Comparison of ENCODE assay signal across 8 mouse cellular contexts in genomic region chr13:77708514-77709013, GRCm38 (mm10). TPM values are rescaled to one million over a fixed set of nuclear protein-coding genes. Genes with fewer than 3 reads are reported as not detected.
DNase-seq lines count a peak whose midpoint lies in the region; ATAC-seq and TF ChIP-seq lines count a peak whose summit lies in the region.

No protein-coding gene starts in this region.

- no peaks in the 10 kb centered on the region for H3K27me3 ChIP-seq in CH12.LX (replicated peaks)
- no peaks in the 10 kb centered on the region for H3K27me3 ChIP-seq in forebrain, embryonic 11.5 days (ENCODE audit: control insufficient read depth, insufficient read depth, low read length)
- H3K27me3 ChIP-seq in heart, embryonic 16.5 days (ENCODE audit: control insufficient read depth, insufficient read depth, low read length), result no peaks in the 10 kb centered on the region
- H3K27me3 ChIP-seq in liver, embryonic 15.5 days, result no peaks in the 10 kb centered on the region
- no peaks in the 10 kb centered on the region for H3K27me3 ChIP-seq in neural tube, embryonic 12.5 days (replicated peaks)

- TF ChIP-seq CTCF in CH12.LX (conservative IDR thresholded peaks at IDR 0.05 in 1 of 2, IDR thresholded peaks at IDR 0.05 in 1 of 2; ENCODE audit: low read depth in 2 of 2, low read length in 2 of 2), result no peak

- ATAC-seq in forebrain, embryonic 11.5 days (replicated peaks; ENCODE audit: low FRiP score), result peak; percentile 97
- ATAC-seq in heart, embryonic 16.5 days (replicated peaks; ENCODE audit: extremely low read depth, insufficient read depth, low FRiP score), result peak; percentile 96
- ATAC-seq in liver, embryonic 15.5 days (ENCODE audit: insufficient read depth), result peak; percentile 94
- ATAC-seq in neural tube, embryonic 12.5 days (ENCODE audit: low FRiP score, low read depth), result peak; percentile 99

- no peak overlapping the region for H3K27ac ChIP-seq in CH12.LX (ENCODE audit: insufficient read depth, low read depth)
- H3K27ac ChIP-seq in forebrain, embryonic 11.5 days (ENCODE audit: low read depth, low read length), result no peak overlapping the region
- peak overlapping the region; percentile 32 for H3K27ac ChIP-seq in heart, embryonic 16.5 days (ENCODE audit: low read length)
- H3K27ac ChIP-seq in liver, embryonic 15.5 days (replicated peaks), result peak overlapping the region; percentile 54
- no peak overlapping the region for H3K27ac ChIP-seq in neural tube, embryonic 12.5 days

- H3K4me1 ChIP-seq in CH12.LX (ENCODE audit: control insufficient read depth in 1 of 2, insufficient read depth in 2 of 2), result peaks cover 0 to 10% of the 10 kb centered on the region in 2 experiments; a peak in 2 of 4 replicates
- no peaks in the 10 kb centered on the region for H3K4me1 ChIP-seq in forebrain, embryonic 11.5 days (replicated peaks; ENCODE audit: control insufficient read depth, insufficient read depth, low read length)
- peaks cover 8% of the 10 kb centered on the region for H3K4me1 ChIP-seq in heart, embryonic 16.5 days (ENCODE audit: control insufficient read depth, insufficient read depth, low read length)
- peaks cover 14% of the 10 kb centered on the region for H3K4me1 ChIP-seq in liver, embryonic 15.5 days (replicated peaks)
- peaks cover 7% of the 10 kb centered on the region; the same call in 1 of the 2 replicates for H3K4me1 ChIP-seq in neural tube, embryonic 12.5 days

- no peak for TF ChIP-seq EP300 in CH12.LX (IDR thresholded peaks at IDR 0.05; ENCODE audit: low read length)

- peak overlapping the region; percentile 64 for H3K9ac ChIP-seq in CH12.LX (ENCODE audit: insufficient read depth, low read depth)
- H3K9ac ChIP-seq in forebrain, embryonic 11.5 days (ENCODE audit: low read length), result peak overlapping the region; percentile 82
- H3K9ac ChIP-seq in heart, embryonic 16.5 days (ENCODE audit: low read length), result peak overlapping the region; percentile 79
- peak overlapping the region; percentile 76 for H3K9ac ChIP-seq in liver, embryonic 15.5 days
- peak overlapping the region; percentile 79 for H3K9ac ChIP-seq in neural tube, embryonic 12.5 days

- dilution Hi-C loops in CH12.LX (cut with MboI; ENCODE audit: extremely low pct_ligation_motif_present, extremely low pct_unique_long_range_greater_than_20kb, low sequenced_read_pairs), result no loop called here

- peak overlapping the region; percentile 88 for H3K4me2 ChIP-seq in CH12.LX (ENCODE audit: insufficient read depth, low read depth, poor library complexity, severe bottlenecking)
- peak overlapping the region; percentile 70 for H3K4me2 ChIP-seq in forebrain, embryonic 11.5 days (ENCODE audit: low read depth, low read length, severe bottlenecking)
- H3K4me2 ChIP-seq in heart, embryonic 16.5 days (ENCODE audit: low read depth, low read length), result peak overlapping the region; percentile 67
- H3K4me2 ChIP-seq in liver, embryonic 15.5 days, result peak overlapping the region; percentile 74
- H3K4me2 ChIP-seq in neural tube, embryonic 12.5 days (replicated peaks), result peak overlapping the region; percentile 64

- H3K36me3 ChIP-seq in CH12.LX (replicated peaks in 1 of 2; ENCODE audit: control insufficient read depth in 1 of 2, insufficient read depth in 1 of 2, low read length in 1 of 2), result peaks cover 0 to 10% of the 10 kb centered on the region in 2 experiments
- no peaks in the 10 kb centered on the region for H3K36me3 ChIP-seq in forebrain, embryonic 11.5 days (ENCODE audit: control insufficient read depth, insufficient read depth, low read length)
- no peaks in the 10 kb centered on the region for H3K36me3 ChIP-seq in heart, embryonic 16.5 days (ENCODE audit: control insufficient read depth, insufficient read depth)
- H3K36me3 ChIP-seq in liver, embryonic 15.5 days (replicated peaks), result no peaks in the 10 kb centered on the region
- H3K36me3 ChIP-seq in neural tube, embryonic 12.5 days, result no peaks in the 10 kb centered on the region

- TF ChIP-seq POLR2A in CH12.LX (IDR thresholded peaks at IDR 0.05; ENCODE audit: low read depth, low read length), result peak; percentile 92

- H3K9me3 ChIP-seq in CH12.LX (replicated peaks; ENCODE audit: low read length), result no peaks in the 10 kb centered on the region
- H3K9me3 ChIP-seq in forebrain, embryonic 11.5 days (ENCODE audit: control insufficient read depth, low read length), result no peaks in the 10 kb centered on the region
- H3K9me3 ChIP-seq in heart, embryonic 16.5 days (replicated peaks; ENCODE audit: control insufficient read depth, low read length), result no peaks in the 10 kb centered on the region
- no peaks in the 10 kb centered on the region for H3K9me3 ChIP-seq in liver, embryonic 15.5 days (replicated peaks)
- no peaks in the 10 kb centered on the region for H3K9me3 ChIP-seq in neural tube, embryonic 12.5 days

- TF ChIP-seq RAD21 in CH12.LX (IDR thresholded peaks at IDR 0.05; ENCODE audit: low read depth, low read length), result no peak

- peaks cover 4% of the 10 kb centered on the region; the same call in 1 of the 2 replicates for H3K79me2 ChIP-seq in CH12.LX (replicated peaks; ENCODE audit: control insufficient read depth, extremely low read depth, insufficient read depth, poor library complexity, severe bottlenecking)

- under 1% methylated on average over 35 of the region's 35 CpGs for WGBS in forebrain, embryonic 11.5 days
- WGBS in heart, embryonic 16.5 days, result under 1% methylated on average over 35 of the region's 35 CpGs
- under 1% methylated on average over 35 of the region's 35 CpGs for WGBS in liver, embryonic 15.5 days (ENCODE audit: insufficient replicate concordance)
- under 1% methylated on average over 35 of the region's 35 CpGs for whole genome bisulfite sequencing in neural tube, embryonic 12.5 days

- in situ Hi-C loops in CH12.LX (cut with MboI; ENCODE audit: low pct_ligation_motif_present, low pct_unique_long_range_greater_than_20kb, low sequenced_read_pairs), result no loop called here

- peak overlapping the region; percentile 62 to 96 (median 91) for H3K4me3 ChIP-seq in CH12.LX (replicated peaks in 1 of 3; ENCODE audit: low read depth in 2 of 3, low read length in 2 of 3, poor library complexity in 1 of 3)
- H3K4me3 ChIP-seq in forebrain, embryonic 11.5 days (ENCODE audit: low read depth, low read length), result peak overlapping the region; percentile 87
- H3K4me3 ChIP-seq in heart, embryonic 16.5 days (ENCODE audit: low read length), result peak overlapping the region; percentile 67
- H3K4me3 ChIP-seq in liver, embryonic 15.5 days (replicated peaks), result peak overlapping the region; percentile 84
- H3K4me3 ChIP-seq in neural tube, embryonic 12.5 days, result peak overlapping the region; percentile 84

- DNase-seq in CH12.LX (ENCODE audit: extremely low read depth), result peak; percentile 92
- DNase-seq in c-Kit-positive CD71-positive TER-119-negative erythroid progenitor cells, embryonic 14.5 days (ENCODE audit: low read depth), result peak; percentile 86
- peak; percentile 92 for DNase-seq in forebrain, embryonic 11.5 days (ENCODE audit: low spot score)
- peak; percentile 94 to 96 for DNase-seq in kidney, postnatal 36 days
- DNase-seq in telencephalon, adult 2 months (ENCODE audit: low read depth, low spot score), result peak; percentile 88

TF ChIP-seq in CH12.LX, 34 proteins besides CTCF, POLR2A, EP300 and RAD21 (continues in another document):
- no peak for TF ChIP-seq UBTF (IDR thresholded peaks at IDR 0.05; ENCODE audit: low read depth, low read length)
- no peak for TF ChIP-seq JUND (conservative IDR thresholded peaks at IDR 0.05; ENCODE audit: low read depth, low read length)
- peak; percentile 86 for TF ChIP-seq TBP (conservative IDR thresholded peaks at IDR 0.05; ENCODE audit: low read depth, low read length)
- peak; percentile 83; the same call in 1 of the 2 replicates for TF ChIP-seq E2F4 (IDR thresholded peaks at IDR 0.05; ENCODE audit: insufficient replicate concordance, low read depth, low read length)
- TF ChIP-seq ELF1 (IDR thresholded peaks at IDR 0.05; ENCODE audit: low read depth, low read length), result peak; percentile 100
- TF ChIP-seq MAFK (IDR thresholded peaks at IDR 0.05; ENCODE audit: insufficient replicate concordance, low read length), result no peak
- peak; percentile 88 for TF ChIP-seq HCFC1 (IDR thresholded peaks at IDR 0.05; ENCODE audit: low read depth, low read length)
- peak; percentile 75; the same call in 1 of the 2 replicates for TF ChIP-seq KAT2A (IDR thresholded peaks at IDR 0.05; ENCODE audit: insufficient replicate concordance, low read length)
- TF ChIP-seq USF1 (IDR thresholded peaks at IDR 0.05; ENCODE audit: low read depth, low read length), result no peak
- peak; percentile 74 for TF ChIP-seq IRF4 (IDR thresholded peaks at IDR 0.05; ENCODE audit: low read depth, low read length)
- peak; percentile 18; the same call in 1 of the 2 replicates for TF ChIP-seq GABPA (IDR thresholded peaks at IDR 0.05; ENCODE audit: insufficient replicate concordance, low read depth, low read length)
- TF ChIP-seq MYC (IDR thresholded peaks at IDR 0.05; ENCODE audit: low read depth, low read length), result peak; percentile 35; the same call in 1 of the 2 replicates
- TF ChIP-seq MAX (IDR thresholded peaks at IDR 0.05; ENCODE audit: low read length), result peak; percentile 52; the same call in 1 of the 2 replicates
- TF ChIP-seq NRF1 (IDR thresholded peaks at IDR 0.05; ENCODE audit: low read depth, low read length), result peak; percentile 68
- peak; percentile 77 for TF ChIP-seq MEF2A (IDR thresholded peaks at IDR 0.05; ENCODE audit: borderline replicate concordance, low read depth, low read length)
- TF ChIP-seq SMC3 (IDR thresholded peaks at IDR 0.05; ENCODE audit: low read depth, low read length), result no peak
- no peak for TF ChIP-seq ZMIZ1 (IDR thresholded peaks at IDR 0.05; ENCODE audit: low read depth, low read length)
- TF ChIP-seq BHLHE40 (IDR thresholded peaks at IDR 0.05; ENCODE audit: low read depth, low read length), result peak; percentile 10; the same call in 1 of the 2 replicates
- TF ChIP-seq JUN (IDR thresholded peaks at IDR 0.05; ENCODE audit: insufficient read depth, low read depth, low read length), result no peak
- peak; percentile 94 for TF ChIP-seq SIN3A (IDR thresholded peaks at IDR 0.05; ENCODE audit: low read length)
- TF ChIP-seq CHD2 (IDR thresholded peaks at IDR 0.05; ENCODE audit: low read length), result peak; percentile 50; the same call in 1 of the 2 replicates
- peak; percentile 93 for TF ChIP-seq TCF12 (IDR thresholded peaks at IDR 0.05; ENCODE audit: low read depth, low read length)
- no peak for TF ChIP-seq PAX5 (IDR thresholded peaks at IDR 0.05; ENCODE audit: low read length)

RNA-seq across cellular contexts. Expression of gene Fam172a, which starts 6.7 kb away (rescaled TPM):
- total RNA-seq in CH12.LX (2012; rRNA removed), result 11.8 and 12.2 TPM in 2 replicates
- 16.9 and 17.3 TPM in 2 replicates for total RNA-seq in CH12.LX (2014; rRNA removed)
- 24.7 and 26.8 TPM in 2 replicates for polyA plus RNA-seq in CH12.LX (2012; ENCODE audit: insufficient read length, low read depth)
- 48.4 and 49.0 TPM in 2 replicates for polyA plus RNA-seq in forebrain, embryonic 11.5 days (2014; fragmentation: Nextera tagmentation; extraction: Ambion mirVana)
- 21.0 and 22.7 TPM in 2 replicates for polyA plus RNA-seq in heart, embryonic 16.5 days (2015; fragmentation: Nextera tagmentation; extraction: Ambion mirVana)
- polyA plus RNA-seq in liver, embryonic 15.5 days (2015; fragmentation: Nextera tagmentation; extraction: Ambion mirVana), result 9.2 and 11.3 TPM in 2 replicates
- polyA plus RNA-seq in neural tube, embryonic 12.5 days (2016; fragmentation: Nextera tagmentation; extraction: Ambion mirVana), result 36.9 and 40.5 TPM in 2 replicates

Comparison
In these comparisons a context has a peak if more than half of its experiments do, and no peak if none do; other contexts are left out.
1. H3K27ac ChIP-seq: peak in heart, embryonic 16.5 days (single experiment) and liver, embryonic 15.5 days (single experiment); none in CH12.LX (single experiment), forebrain, embryonic 11.5 days (single experiment) and neural tube, embryonic 12.5 days (single experiment).
2. Peak in every context shown above with its lines, with median percentiles within 50 percentile points of each other: DNase-seq, H3K4me2 ChIP-seq, H3K4me3 ChIP-seq, H3K9ac ChIP-seq and ATAC-seq.